Mouse (Mus musculus) liver, adult 2 months (tissue): ENCODE measurements around the gene Pga5.

Experiments used
- CTCF ChIP-seq: fragments of 200-500 bp; IDR thresholded peaks from 2 replicates; pipeline ENCODE4 v1.5.1; 2011; ENCODE audit warnings: low read depth, low read length, control low read depth
- POLR2A ChIP-seq: fragments of 200-500 bp; IDR thresholded peaks from 2 replicates; pipeline ENCODE4 v1.6.1; 2011; ENCODE audit warnings: low read length, control low read depth; ENCODE audit not compliant: insufficient read depth; ENCODE audit errors: extremely low read depth

GRCm38 (mm10) chr19:10715476-10715875 is 37.6 kb upstream of the Pga5 start:
- TF ChIP-seq CTCF (no peak), POLR2A (no peak)
